Mouse (Mus musculus) left cerebral cortex, postnatal 25 days (tissue): Measurements from ENCODE around the gene Msrb3. TPM values are rescaled to one million over a fixed set of nuclear protein-coding genes. Genes with fewer than 3 reads are reported as not detected.

ENCODE experiments used
- DNase-seq, 2 experiments: peaks; one replicate each; pipeline ENCODE4 v3.0.0; 2022; ENCODE audit warnings: low spot score in 2 of 2, mixed read lengths in 1 of 2
- intact Hi-C: fragments of 180-260 bp; cut with DNase I; formaldehyde crosslinking; loops from one replicate; pipeline ENCODE4 v1.15.1; 2025
- total RNA-seq, 2 experiments: library from RNA; stranded (reverse); gene quantifications; 2 replicates each; pipeline ENCODE4 v1.2.3; 2021

Msrb3 gene
- total RNA-seq, 2 experiments from 2014 or later, result 5.7 to 6.0 TPM

GRCm38 (mm10) chr10:120825594-120825993 is 73.3 kb downstream of the Msrb3 start:
- no peak for DNase-seq
- intact Hi-C loops, result no loop called here

GRCm38 (mm10) chr10:120821491-120822358 is 77.2 kb downstream of the Msrb3 start:
- intact Hi-C loops, result no loop called here
- DNase-seq, result no peak

- DNase-seq, result no peak
- intact Hi-C loops, result no loop called here
These were observed 78.1 kb downstream of the Msrb3 start for GRCm38 (mm10) chr10:120820781-120821300.

DNA sequence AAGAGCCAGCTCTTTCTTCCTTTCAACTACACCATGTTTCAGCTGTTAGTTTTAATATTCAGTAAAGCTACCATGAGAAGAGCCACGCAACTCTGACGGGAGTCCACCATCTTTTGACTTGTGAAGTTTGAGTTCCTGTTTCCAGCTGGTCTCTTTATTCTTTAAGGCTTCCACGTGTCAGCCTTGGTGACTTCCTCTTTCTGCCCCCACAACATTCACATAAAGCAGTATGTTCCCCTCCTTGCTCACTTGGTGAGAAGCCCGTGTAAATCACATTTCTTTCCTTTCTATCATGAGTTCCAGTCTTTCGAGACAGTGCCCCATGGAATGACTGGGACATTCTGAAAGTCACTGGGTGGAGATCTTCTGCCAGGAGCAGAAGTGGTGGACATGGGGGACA is 83.6 kb downstream of the Msrb3 start:
- intact Hi-C loops, result no loop called here

GRCm38 (mm10) chr10:120811796-120812443 is 87.0 kb downstream of the Msrb3 start:
- no peak for DNase-seq
- intact Hi-C loops, result no loop called here

More for the DNA sequence above, 83.6 kb downstream of the Msrb3 start:
- no peak for DNase-seq

DNA sequence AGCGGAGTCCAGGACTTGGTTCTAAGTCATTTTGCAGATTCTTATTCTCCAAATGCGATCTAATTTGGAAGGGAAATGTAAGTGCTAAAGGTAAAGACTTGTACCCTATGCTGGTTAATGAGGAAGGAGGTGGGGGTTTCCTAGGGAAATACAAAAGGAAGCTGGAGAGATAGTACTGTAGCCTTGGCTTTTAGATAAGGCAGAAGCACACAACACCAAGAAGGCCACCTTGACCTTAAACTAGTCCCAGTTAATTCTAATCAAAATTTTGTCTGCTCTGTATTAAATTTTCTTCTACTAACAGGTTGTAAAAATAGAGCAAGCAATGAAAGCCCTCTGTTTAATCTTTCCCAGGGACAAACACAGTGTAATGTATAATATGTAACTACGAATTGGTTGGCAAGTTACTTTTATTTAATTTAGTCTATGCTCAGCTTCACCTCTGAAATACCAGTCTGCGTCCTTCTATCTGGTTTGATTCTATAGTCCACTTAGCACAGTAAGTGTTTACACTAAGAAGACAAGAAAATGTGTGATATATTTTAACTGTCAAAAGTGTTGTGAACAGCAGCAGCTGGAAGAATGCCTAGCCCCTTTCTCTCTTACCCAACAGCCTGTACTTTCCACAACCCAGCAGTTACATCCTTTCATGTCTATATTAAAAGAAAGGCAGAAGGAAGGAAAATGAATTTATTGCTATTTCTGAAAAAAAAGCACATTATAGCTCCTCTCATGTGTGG is 87.9 kb downstream of the Msrb3 start:
- intact Hi-C loops, result no loop called here
- DNase-seq, result no peak

GRCm38 (mm10) chr10:120810053-120810696 is 88.7 kb downstream of the Msrb3 start:
- no peak for DNase-seq
- intact Hi-C loops, result no loop called here

DNA sequence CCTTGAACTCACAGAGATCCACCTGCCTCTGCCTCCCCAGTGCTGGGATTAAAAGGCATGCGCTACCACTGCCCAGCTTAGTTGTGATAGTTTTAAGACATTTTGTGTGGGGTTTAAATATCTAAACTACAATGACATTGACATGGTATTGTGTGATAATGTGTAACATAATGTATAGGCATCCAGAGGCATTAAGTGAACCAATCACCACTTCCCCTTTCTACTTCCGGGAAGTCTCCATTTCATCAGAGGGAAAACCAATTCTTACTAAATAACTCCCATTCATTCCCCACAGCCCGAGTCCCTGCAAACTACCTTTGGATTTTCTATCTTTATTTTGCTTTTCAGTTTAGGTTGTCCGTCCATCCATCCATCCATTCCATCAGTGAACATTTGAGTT is 90.7 kb downstream of the Msrb3 start:
- DNase-seq, result no peak
- intact Hi-C loops, result no loop called here

- intact Hi-C loops, result no loop called here
- no peak for DNase-seq
These were observed 97.8 kb downstream of the Msrb3 start for GRCm38 (mm10) chr10:120801127-120801526.

DNA sequence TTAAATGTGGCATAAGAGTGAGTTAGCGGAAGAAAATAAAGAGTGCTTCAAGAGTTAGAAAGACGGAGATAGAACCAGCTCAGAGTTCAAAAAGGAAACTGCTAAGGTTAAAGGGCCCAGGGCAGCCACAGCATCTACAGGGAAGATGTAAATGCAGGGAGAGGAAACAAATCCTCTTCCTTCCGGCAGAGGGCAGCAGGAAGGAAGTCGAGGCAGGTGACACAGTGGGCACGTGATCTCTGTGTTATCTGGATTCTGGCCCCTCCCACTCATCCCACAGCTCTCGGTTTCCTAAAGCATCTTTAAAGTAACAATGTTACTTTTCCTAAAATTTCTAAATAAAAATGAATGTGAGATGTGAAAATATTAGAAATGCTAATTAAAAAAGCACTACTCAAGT is 99.4 kb downstream of the Msrb3 start:
- DNase-seq, result no peak
- intact Hi-C loops, result no loop called here

DNA sequence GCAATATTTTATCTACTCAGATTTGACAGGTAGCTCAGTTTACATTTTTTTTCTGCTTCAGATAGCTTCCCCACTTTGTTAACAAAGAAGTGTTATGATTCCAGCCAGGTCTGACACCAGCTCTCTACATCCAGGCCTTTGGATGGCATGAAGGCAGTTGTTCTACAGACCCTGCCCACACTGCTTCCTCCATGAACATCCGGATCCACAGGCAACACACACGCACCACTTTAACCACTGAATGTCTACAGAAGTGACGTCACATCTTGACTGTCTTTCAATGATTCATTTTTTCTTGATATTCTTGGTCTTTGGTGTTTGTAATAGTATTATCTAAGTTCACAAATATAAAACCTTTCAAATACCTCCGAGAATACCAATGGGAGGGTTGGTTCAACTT is 102.2 kb downstream of the Msrb3 start:
- DNase-seq, result no peak
- intact Hi-C loops, result no loop called here

GRCm38 (mm10) chr10:120794391-120794817 is 104.5 kb downstream of the Msrb3 start:
- DNase-seq, result no peak
- intact Hi-C loops, result no loop called here

DNA sequence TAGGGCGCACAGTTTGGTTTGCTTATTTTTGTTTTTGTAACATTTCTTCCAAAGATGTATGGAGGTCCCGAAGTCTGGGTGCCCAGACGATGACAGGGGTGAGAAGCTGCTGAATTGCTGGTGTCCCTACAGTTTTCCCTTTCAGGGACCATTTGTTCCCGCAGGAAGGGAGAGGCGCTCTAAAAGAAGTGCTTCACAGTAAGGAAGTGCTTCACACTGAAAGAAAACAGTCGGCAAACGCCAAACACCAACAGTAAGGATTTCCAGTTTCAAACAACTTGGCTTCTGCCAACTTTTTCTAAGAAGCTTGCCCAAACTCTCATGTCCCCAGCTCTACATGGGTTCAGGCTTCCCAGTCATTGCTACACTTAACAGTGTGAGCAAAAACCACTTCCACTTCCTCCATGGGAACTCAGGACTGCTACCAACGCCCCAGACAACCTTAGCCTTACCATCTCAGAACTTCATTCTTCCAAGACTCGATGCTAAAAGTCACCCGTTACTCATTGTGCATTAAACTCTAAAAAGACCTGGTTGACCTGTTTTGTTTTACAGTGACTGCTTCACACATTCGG is 106.6 kb downstream of the Msrb3 start:
- intact Hi-C loops, result no loop called here

GRCm38 (mm10) chr10:120791438-120791837 is 107.5 kb downstream of the Msrb3 start:
- intact Hi-C loops, result no loop called here
- no peak for DNase-seq

More for the DNA sequence above, 106.6 kb downstream of the Msrb3 start:
- no peak for DNase-seq

- intact Hi-C loops, result no loop called here
- no peak for DNase-seq
These were observed 111.7 kb downstream of the Msrb3 start for GRCm38 (mm10) chr10:120787202-120787601.

- intact Hi-C loops, result no loop called here
- DNase-seq, result no peak
These were observed 114.4 kb downstream of the Msrb3 start for GRCm38 (mm10) chr10:120784516-120784915.

DNA sequence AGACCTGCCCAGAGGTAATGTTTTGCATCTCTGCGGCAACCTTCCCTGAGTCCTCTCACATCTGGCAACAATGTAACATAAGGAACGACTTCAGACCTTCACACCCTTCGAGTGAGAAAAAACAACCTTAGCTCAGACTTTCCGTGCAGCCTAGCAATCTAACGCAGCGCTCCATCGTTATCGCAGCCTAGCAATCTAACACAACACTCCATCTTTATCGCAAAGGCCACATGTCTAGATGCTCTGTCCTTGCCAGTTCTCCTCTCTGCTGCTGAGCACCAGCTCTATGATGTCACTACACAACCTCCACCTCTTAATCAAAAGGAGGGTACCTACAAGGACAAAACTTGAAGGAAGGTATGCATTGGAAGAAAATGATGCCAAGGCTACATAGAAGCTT is 115.5 kb downstream of the Msrb3 start:
- intact Hi-C loops, result no loop called here
- DNase-seq, result no peak

DNA sequence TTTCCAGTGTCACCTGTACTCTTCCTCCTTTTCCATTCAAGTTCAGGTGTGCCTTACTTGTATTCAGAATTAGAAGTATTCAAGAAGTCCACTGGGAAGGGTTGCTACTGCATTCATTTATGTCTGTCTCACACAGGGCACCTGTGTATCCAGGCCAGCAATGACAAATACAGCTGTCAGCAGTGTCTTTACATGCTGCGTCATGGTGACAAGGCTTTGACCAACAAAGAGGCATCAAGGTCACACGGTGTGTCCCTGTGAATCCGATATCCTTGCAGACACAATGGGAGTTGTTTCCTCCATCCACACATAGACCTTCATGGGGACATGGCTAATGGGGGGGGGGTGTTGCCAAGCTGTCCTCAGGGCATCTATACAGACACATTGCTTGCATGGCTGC is 121.4 kb downstream of the Msrb3 start:
- DNase-seq, result no peak
- intact Hi-C loops, result no loop called here

GRCm38 (mm10) chr10:120775361-120775760 is 123.5 kb downstream of the Msrb3 start:
- intact Hi-C loops, result no loop called here
- DNase-seq, result no peak
